Comparison of ENCODE assay signal across 7 mouse cellular contexts in genomic region chr5:65131211-65131879, GRCm38 (mm10). TPM values are rescaled to one million over a fixed set of nuclear protein-coding genes. Genes with fewer than 3 reads are reported as not detected.
DNase-seq lines count a peak whose midpoint lies in the region; ATAC-seq and TF ChIP-seq lines count a peak whose summit lies in the region.

No protein-coding gene starts in this region.

- no peaks in the 10 kb centered on the region for H3K4me1 ChIP-seq in ES-Bruce4 (ENCODE audit: control insufficient read depth, insufficient read depth, low read length)
- H3K4me1 ChIP-seq in forebrain, embryonic 12.5 days: peaks cover 26% of the 10 kb centered on the region
- peaks cover 8% of the 10 kb centered on the region for H3K4me1 ChIP-seq in midbrain, embryonic 16.5 days (ENCODE audit: control insufficient read depth, insufficient read depth, low read length)

- H3K4me2 ChIP-seq in forebrain, embryonic 12.5 days: peak overlapping the region; percentile 71
- peak overlapping the region; percentile 60 for H3K4me2 ChIP-seq in midbrain, embryonic 16.5 days (ENCODE audit: low read length)

- ATAC-seq in forebrain, embryonic 12.5 days (ENCODE audit: low FRiP score): peak; percentile 33
- ATAC-seq in midbrain, embryonic 16.5 days: peak; percentile 55
- no peak for ATAC-seq in activated CD4-positive, CD25-positive, alpha-beta regulatory T cell, adult 4 months

- H3K9ac ChIP-seq in ES-Bruce4 (ENCODE audit: low read depth, poor library complexity, severe bottlenecking): no peak overlapping the region
- H3K9ac ChIP-seq in forebrain, embryonic 12.5 days: peak overlapping the region; percentile 70
- peak overlapping the region; percentile 68 for H3K9ac ChIP-seq in midbrain, embryonic 16.5 days (ENCODE audit: low read depth, low read length)

- TF ChIP-seq CTCF in ES-Bruce4 (IDR thresholded peaks at IDR 0.05; ENCODE audit: low read depth, low read length): no peak

- H3K9me3 ChIP-seq in ES-Bruce4 (replicated peaks; ENCODE audit: control insufficient read depth, insufficient read depth, low read length, poor library complexity, severe bottlenecking): no peaks in the 10 kb centered on the region
- H3K9me3 ChIP-seq in forebrain, embryonic 12.5 days: no peaks in the 10 kb centered on the region
- no peaks in the 10 kb centered on the region for H3K9me3 ChIP-seq in midbrain, embryonic 16.5 days (replicated peaks; ENCODE audit: control insufficient read depth, low read length, poor library complexity, severe bottlenecking)

- no peaks in the 10 kb centered on the region for H3K36me3 ChIP-seq in ES-Bruce4 (ENCODE audit: control insufficient read depth, insufficient read depth, low read length, poor library complexity, severe bottlenecking)
- no peaks in the 10 kb centered on the region for H3K36me3 ChIP-seq in forebrain, embryonic 12.5 days (replicated peaks)
- no peaks in the 10 kb centered on the region for H3K36me3 ChIP-seq in midbrain, embryonic 16.5 days (ENCODE audit: control insufficient read depth, insufficient read depth, low read length)

- peak overlapping the region; percentile 37 for H3K4me3 ChIP-seq in ES-Bruce4 (ENCODE audit: low read depth, low read length)
- peak overlapping the region; percentile 55 for H3K4me3 ChIP-seq in forebrain, embryonic 12.5 days (replicated peaks)
- peak overlapping the region; percentile 53 for H3K4me3 ChIP-seq in midbrain, embryonic 16.5 days (ENCODE audit: low read depth, low read length)

- TF ChIP-seq EP300 in ES-Bruce4 (IDR thresholded peaks at IDR 0.05; ENCODE audit: insufficient read depth, low read depth, low read length): no peak

- H3K27ac ChIP-seq in ES-Bruce4 (ENCODE audit: insufficient read depth, low read length): no peak overlapping the region
- peak overlapping the region; percentile 85 for H3K27ac ChIP-seq in forebrain, embryonic 12.5 days
- H3K27ac ChIP-seq in midbrain, embryonic 16.5 days (ENCODE audit: low read length): peak overlapping the region; percentile 68

- WGBS in forebrain, embryonic 12.5 days: 5% methylated on average over 20 of the region's 20 CpGs
- WGBS in midbrain, embryonic 16.5 days: 3% methylated on average over 20 of the region's 20 CpGs

- no peak for TF ChIP-seq POLR2A in ES-Bruce4 (IDR thresholded peaks at IDR 0.05; ENCODE audit: insufficient read depth, low read length)

- peak; percentile 69 for DNase-seq in brain, adult 2 months (ENCODE audit: low read depth, low spot score)
- DNase-seq in layer of hippocampus, postnatal 25 days (ENCODE audit: extremely low spot score in 1 of 2, low spot score in 1 of 2): peak; percentile 26 to 32
- DNase-seq in thymus, postnatal 4 days: no peak

- 0 out of 2 replicates have a peak, but pooled peaks cover 2% of the 10 kb centered on the region for H3K27me3 ChIP-seq in ES-Bruce4 (ENCODE audit: control insufficient read depth, insufficient read depth, low read length, poor library complexity, severe bottlenecking)
- H3K27me3 ChIP-seq in forebrain, embryonic 12.5 days: no peaks in the 10 kb centered on the region
- no peaks in the 10 kb centered on the region for H3K27me3 ChIP-seq in midbrain, embryonic 16.5 days (ENCODE audit: control insufficient read depth, insufficient read depth, low read depth, low read length)

RNA-seq across cellular contexts. Expression of gene Klhl5, which starts 24.0 kb away (rescaled TPM):
- polyA plus RNA-seq in ES-Bruce4 (2011; ENCODE audit: insufficient read depth, insufficient read length, low read depth, missing spikeins): 11.7 and 12.0 TPM in 2 replicates
- 47.1 and 47.6 TPM in 2 replicates for polyA plus RNA-seq in forebrain, embryonic 12.5 days (2016; fragmentation: Nextera tagmentation; extraction: Ambion mirVana)
- 10 to 100 TPM; 63.6 to 69.3 TPM for total RNA-seq in layer of hippocampus, postnatal 25 days (2021)
- polyA plus RNA-seq in midbrain, embryonic 16.5 days (2015; fragmentation: Nextera tagmentation; extraction: Ambion mirVana): 61.6 and 63.9 TPM in 2 replicates
- polyA plus RNA-seq in activated CD4-positive, CD25-positive, alpha-beta regulatory T cell, adult 4 months (2017; shearing (Covaris generic)): 1 to 10 TPM; 5.0 to 9.7 TPM

RNA-seq across cellular contexts. Expression of gene Tmem156, which starts 39.4 kb away (rescaled TPM):
- polyA plus RNA-seq in ES-Bruce4 (2011; ENCODE audit: insufficient read depth, insufficient read length, low read depth, missing spikeins): not detected in 2 replicates
- 0.27 TPM in 1 of 2 replicates, not detected in the other for polyA plus RNA-seq in forebrain, embryonic 12.5 days (2016; fragmentation: Nextera tagmentation; extraction: Ambion mirVana)
- total RNA-seq in layer of hippocampus, postnatal 25 days (2021): under 1 TPM; 0.40 to 0.69 TPM
- polyA plus RNA-seq in midbrain, embryonic 16.5 days (2015; fragmentation: Nextera tagmentation; extraction: Ambion mirVana): 0.20 TPM in 1 of 2 replicates, not detected in the other
- polyA plus RNA-seq in activated CD4-positive, CD25-positive, alpha-beta regulatory T cell, adult 4 months (2017; shearing (Covaris generic)): 10 to 100 TPM; 16.2 to 21.7 TPM

Comparison
In these comparisons a context has a peak if more than half of its experiments do, and no peak if none do; other contexts are left out.
1. RNA of gene Tmem156, which starts 39.4 kb away (polyA plus RNA-seq): 16.2 to 21.7 TPM in activated CD4-positive, CD25-positive, alpha-beta regulatory T cell, adult 4 months; 0.20 TPM in midbrain, embryonic 16.5 days, not detected in ES-Bruce4 and 0.27 TPM in forebrain, embryonic 12.5 days; every median in the first group is over 10 times any median in the second.
2. Peak in every context shown above with its lines, with median percentiles within 50 percentile points of each other: H3K4me3 ChIP-seq.